Mouse (Mus musculus): ENCODE measurements around the gene Phospho1. TPM values are rescaled to one million over a fixed set of nuclear protein-coding genes. Genes with fewer than 3 reads are reported as not detected.

The Phospho1 gene
- total RNA-seq, 2 experiments from 2014 or later = 15.4 TPM

Other genes starting within 250 kb of the Phospho1 start
- 1 to 10 TPM; 1.9 to 2.1 TPM for gene Ngfr, start 236.8 kb upstream of the Phospho1 start, total RNA-seq (2021)
- 100 to 1,000 TPM in 1 of 2 experiments, 10 to 100 TPM in 1; 88.3 to 104 TPM for gene Phb, start 157.5 kb upstream of the Phospho1 start, total RNA-seq (2021)
- gene Zfp652, start 111.8 kb upstream of the Phospho1 start, total RNA-seq (2021) = 10 to 100 TPM; 39.9 to 40.8 TPM
- 1 to 10 TPM; 1.1 to 1.3 TPM for gene B130006D01Rik, start 100.9 kb upstream of the Phospho1 start, total RNA-seq (2021)
- 1 to 10 TPM in 1 of 2 experiments, under 1 TPM in 1; 0.79 to 2.3 TPM for gene Gngt2, start 12.7 kb downstream of the Phospho1 start, total RNA-seq (2021)
- gene Abi3, start 18.0 kb downstream of the Phospho1 start, total RNA-seq (2021) = 1 to 10 TPM; 5.1 to 5.8 TPM
- gene B4galnt2, start 90.4 kb downstream of the Phospho1 start, total RNA-seq (2021) = not detected
- under 1 TPM; 0.10 to 0.75 TPM for gene Igf2bp1, start 181.4 kb downstream of the Phospho1 start, total RNA-seq (2021)
- gene Gip, start 200.0 kb downstream of the Phospho1 start, total RNA-seq (2021) = not detected
- gene Snf8, start 210.4 kb downstream of the Phospho1 start, total RNA-seq (2021) = 10 to 100 TPM; 87.1 to 96.3 TPM
- gene Ube2z, start 240.9 kb downstream of the Phospho1 start, total RNA-seq (2021) = 10 to 100 TPM; 63.0 to 64.2 TPM